Mouse (Mus musculus): Measurements from ENCODE around the gene Scyl2.
A peak's percentile ranks its signal among the peaks of the same experiment; 100 is the strongest.
"Not testable (repeated sequence)": the region's sequence is repeated elsewhere in the genome, so short reads cannot be mapped to it uniquely, and the experiment has no call there.

Scyl2 gene

GRCm38 (mm10) chr10:89686139-89686808 is at the start of gene Scyl2:
TSS of gene Scyl2 (minus strand) at chr10:89686285.
- DNase-seq, result peak; percentile 97

- peak; percentile 94 for DNase-seq
Measured at GRCm38 (mm10) chr10:89732001-89732794, 46.1 kb upstream of the Scyl2 start, which contains the start of gene Actr6. TSS of gene Actr6 (minus strand) at chr10:89732295.

- DNase-seq, result no peak
Measured at GRCm38 (mm10) chr10:89731341-89731740, 45.3 kb upstream of the Scyl2 start.

GRCm38 (mm10) chr10:89730386-89730785 is 44.3 kb upstream of the Scyl2 start:
- no peak for DNase-seq

- no peak for DNase-seq
Measured at GRCm38 (mm10) chr10:89722247-89723195, 36.4 kb upstream of the Scyl2 start.

- DNase-seq, result no peak
Measured at GRCm38 (mm10) chr10:89720796-89721195, 34.7 kb upstream of the Scyl2 start.

- no peak for DNase-seq
Measured at GRCm38 (mm10) chr10:89720252-89720651, 34.2 kb upstream of the Scyl2 start.

- no peak for DNase-seq
Measured at GRCm38 (mm10) chr10:89714910-89715309, 28.8 kb upstream of the Scyl2 start.

- DNase-seq, result no peak
Measured at GRCm38 (mm10) chr10:89708720-89709119, 22.6 kb upstream of the Scyl2 start.

GRCm38 (mm10) chr10:89707397-89707796 is 21.3 kb upstream of the Scyl2 start:
- no peak for DNase-seq

- DNase-seq, result peak; percentile 30
Measured at GRCm38 (mm10) chr10:89703042-89703441, 17.0 kb upstream of the Scyl2 start.

GRCm38 (mm10) chr10:89697956-89698355 is 11.9 kb upstream of the Scyl2 start:
- DNase-seq, result no peak

GRCm38 (mm10) chr10:89696270-89696669 is 10.2 kb upstream of the Scyl2 start:
- not testable (repeated sequence) for DNase-seq

GRCm38 (mm10) chr10:89695194-89695911 is 9.3 kb upstream of the Scyl2 start:
- peak; percentile 19 for DNase-seq

GRCm38 (mm10) chr10:89690021-89690420 is 3.9 kb upstream of the Scyl2 start:
- DNase-seq, result no peak

GRCm38 (mm10) chr10:89687455-89687854 is 1.4 kb upstream of the Scyl2 start:
- DNase-seq, result no peak

GRCm38 (mm10) chr10:89685391-89686138 is 520 bp downstream of the Scyl2 start:
- DNase-seq, result no peak

- DNase-seq, result no peak
Measured at GRCm38 (mm10) chr10:89682961-89683360, 3.1 kb downstream of the Scyl2 start.

- DNase-seq, result no peak
Measured at GRCm38 (mm10) chr10:89682157-89682556, 3.9 kb downstream of the Scyl2 start.

GRCm38 (mm10) chr10:89681706-89682105 is 4.4 kb downstream of the Scyl2 start:
- DNase-seq, result no peak

- DNase-seq, result no peak
Measured at GRCm38 (mm10) chr10:89680517-89680916, 5.6 kb downstream of the Scyl2 start.

- DNase-seq, result no peak
Measured at GRCm38 (mm10) chr10:89679448-89679847, 6.6 kb downstream of the Scyl2 start.

Data from thymus, postnatal 25 days (tissue).